Mouse (Mus musculus) brain, adult 2 months (tissue): ENCODE measurements around the gene Fastkd5.
A peak's percentile ranks its signal among the peaks of the same experiment; 100 is the strongest.
"Not testable (repeated sequence)": the region's sequence is repeated elsewhere in the genome, so short reads cannot be mapped to it uniquely, and the experiment has no call there.

ENCODE experiments used
- DNase-seq: peaks from one replicate; pipeline ENCODE4 v3.0.0; 2011; ENCODE audit warnings: low read depth, low spot score

Fastkd5 gene

DNA sequence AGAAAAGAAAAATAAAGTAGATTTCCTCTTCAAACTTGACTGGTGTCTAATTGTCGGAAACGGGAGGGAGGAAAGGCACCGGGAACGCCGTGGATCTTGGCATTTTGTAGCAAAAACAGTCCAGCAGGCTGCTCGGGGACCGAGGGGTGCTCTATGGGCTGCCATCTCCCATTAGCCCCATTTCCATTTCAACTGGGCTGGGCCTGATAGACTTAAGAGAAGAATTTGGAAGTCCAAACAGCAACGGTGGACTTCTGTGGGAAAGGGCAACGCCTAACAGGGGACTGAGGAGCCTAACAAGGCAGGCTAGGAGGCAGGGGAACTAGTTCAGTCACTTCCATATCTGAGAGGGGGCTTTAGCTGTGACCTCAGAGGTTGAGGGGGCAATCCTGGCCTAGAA lies 52.8 kb downstream of the Fastkd5 start:
- no peak for DNase-seq

DNA sequence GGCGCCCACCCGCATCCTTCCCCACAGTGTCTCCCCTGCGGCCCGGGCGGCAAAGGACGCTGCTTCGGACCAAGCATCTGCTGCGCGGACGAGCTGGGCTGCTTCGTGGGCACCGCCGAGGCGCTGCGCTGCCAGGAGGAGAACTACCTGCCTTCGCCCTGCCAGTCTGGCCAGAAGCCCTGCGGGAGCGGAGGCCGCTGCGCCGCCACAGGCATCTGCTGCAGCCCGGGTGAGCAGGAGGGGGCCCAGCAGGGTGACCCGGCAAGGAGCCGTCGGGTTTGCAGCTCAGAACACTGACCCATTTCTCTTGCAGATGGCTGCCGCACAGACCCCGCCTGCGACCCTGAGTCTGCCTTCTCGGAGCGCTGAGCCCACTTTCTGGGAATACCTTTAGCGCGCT lies 53.3 kb downstream of the Fastkd5 start:
- not testable (repeated sequence) for DNase-seq

DNA sequence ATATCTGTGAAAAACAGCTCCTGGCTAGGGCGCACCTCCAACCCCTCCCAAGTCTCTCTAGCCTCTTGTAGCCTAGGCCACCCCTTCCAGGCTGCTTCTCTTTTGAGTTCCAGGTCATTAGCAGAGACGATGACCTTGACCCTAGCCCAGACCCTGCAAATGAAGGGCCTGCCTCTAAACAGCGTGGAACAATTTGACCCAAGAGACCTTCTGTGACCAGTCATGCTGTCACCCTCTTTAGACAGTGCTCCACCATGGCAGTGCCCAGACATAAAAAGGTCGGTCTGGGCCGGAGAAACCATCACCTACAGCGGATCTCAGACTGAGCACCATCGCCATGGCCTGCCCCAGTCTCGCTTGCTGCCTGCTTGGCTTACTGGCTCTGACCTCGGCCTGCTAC lies 54.0 kb downstream of the Fastkd5 start, which contains the start of gene Oxt:
TSS of gene Oxt (plus strand) at position 301 of the 400 bp plus-strand sequence.
- DNase-seq, result no peak

DNA sequence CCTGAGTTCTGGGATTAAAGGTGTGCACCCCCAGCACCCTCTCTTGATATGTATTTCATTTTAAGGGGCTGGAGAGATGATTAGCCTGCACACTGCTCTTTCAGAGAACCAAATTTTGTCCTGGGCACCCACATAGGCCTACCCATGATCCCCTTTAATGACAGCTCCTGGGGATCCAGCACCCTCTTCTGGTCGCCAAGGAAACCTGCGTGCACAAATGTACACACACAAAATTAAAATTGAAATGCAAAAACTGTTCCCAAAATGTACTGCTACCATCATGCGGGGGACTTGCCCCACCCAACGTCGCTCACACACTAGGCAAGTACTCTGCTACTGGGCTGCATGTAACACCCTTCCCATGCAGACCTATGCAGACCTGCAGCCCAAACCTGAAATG lies 54.9 kb downstream of the Fastkd5 start:
- DNase-seq, result no peak

DNA sequence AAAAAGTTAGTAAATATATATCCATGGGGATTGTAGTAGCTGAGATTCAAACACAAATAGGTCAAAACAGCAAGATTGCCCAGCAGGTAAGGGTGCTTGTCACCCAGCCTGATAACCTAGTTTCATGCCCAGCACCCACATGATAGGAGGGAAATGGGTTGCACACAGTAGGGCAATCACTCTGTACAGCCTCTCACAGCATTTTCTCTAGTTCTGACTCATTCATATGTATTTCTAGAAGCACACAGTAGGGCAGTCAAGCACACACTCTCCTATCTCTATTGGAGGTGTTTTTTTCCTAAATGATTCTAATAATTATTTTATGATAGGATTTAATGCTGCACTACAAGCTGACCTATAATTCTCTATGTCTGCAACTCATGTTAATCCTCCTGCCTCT lies 59.9 kb downstream of the Fastkd5 start:
- no peak for DNase-seq

DNA sequence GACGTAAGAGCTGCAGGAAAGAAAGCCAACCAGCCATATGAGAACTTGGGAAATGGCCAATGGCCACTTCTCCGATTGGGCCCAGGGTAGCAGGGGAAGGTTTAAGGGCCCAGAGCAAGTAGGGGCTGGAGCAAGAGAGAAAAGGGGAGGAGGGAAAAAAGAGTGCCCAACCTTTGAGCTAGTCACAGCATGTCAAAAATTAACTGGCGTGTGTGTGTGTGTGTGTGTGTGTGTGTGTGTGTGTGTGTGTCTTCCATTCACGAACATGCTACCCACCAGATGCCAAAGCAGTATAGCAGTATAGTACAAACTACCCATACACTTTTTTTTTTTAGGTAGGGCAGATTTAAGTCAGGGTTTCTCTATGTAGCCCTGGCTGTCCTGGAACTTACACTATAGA lies 60.9 kb downstream of the Fastkd5 start:
- no peak for DNase-seq

DNA sequence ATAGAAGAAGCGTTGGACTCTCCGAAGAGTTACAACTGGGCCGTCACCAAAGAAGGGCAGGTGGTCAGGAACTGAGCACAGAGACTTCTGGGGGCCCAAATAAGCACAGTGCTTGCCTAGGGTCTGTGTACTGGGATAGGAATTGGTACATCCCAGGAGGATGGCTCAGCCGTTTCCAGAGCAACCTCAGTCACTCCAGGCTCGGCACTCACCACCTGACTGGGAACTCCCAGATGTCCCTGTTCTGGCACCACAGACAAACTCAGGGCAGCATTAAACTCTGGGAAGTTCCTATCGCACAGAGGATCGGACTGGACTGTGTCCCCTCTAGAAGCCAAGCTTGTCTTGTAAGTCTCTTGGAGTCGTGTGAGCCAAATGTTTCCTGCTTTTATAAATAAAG lies 64.8 kb downstream of the Fastkd5 start:
- DNase-seq, result peak; percentile 31

DNA sequence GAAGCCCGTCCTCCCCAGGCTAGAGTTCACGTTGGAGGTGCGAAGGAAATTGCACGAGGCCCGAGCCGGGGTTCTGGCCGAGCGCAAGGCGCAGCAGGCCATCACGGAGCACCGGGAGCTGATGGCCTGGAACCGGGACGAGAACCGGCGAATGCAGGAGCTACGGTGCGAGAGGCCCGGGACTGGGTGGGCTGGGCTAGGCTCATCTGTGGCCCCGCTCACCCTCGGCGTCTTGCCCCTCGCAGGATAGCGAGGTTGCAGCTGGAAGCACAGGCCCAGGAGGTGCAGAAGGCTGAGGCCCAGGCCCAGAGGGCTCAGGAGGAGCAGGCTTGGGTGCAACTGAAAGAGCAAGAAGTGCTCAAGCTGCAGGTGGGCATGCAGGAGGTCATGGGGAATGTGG lies 65.8 kb downstream of the Fastkd5 start:
- no peak for DNase-seq
